Mouse (Mus musculus): Measurements from ENCODE around the gene Col18a1.

GRCm38 (mm10) chr10:77064239-77064638, 102.1 kb downstream of the Col18a1 start:
- TF ChIP-seq MAFK (IDR thresholded peaks at IDR 0.05; ENCODE audit: insufficient read depth, low read depth, low read length) = no peak
- no peak for TF ChIP-seq ZNF384 (IDR thresholded peaks at IDR 0.05; ENCODE audit: low read depth, low read length)
- TF ChIP-seq ZC3H11A (IDR thresholded peaks at IDR 0.05; ENCODE audit: borderline replicate concordance, low read depth, low read length) = no peak
- no peak for TF ChIP-seq HCFC1 (IDR thresholded peaks at IDR 0.05; ENCODE audit: borderline replicate concordance, insufficient read depth, low read length)

Measured in ES-E14 (cell line).